Mouse (Mus musculus) heart, adult 8-10 months (tissue): ENCODE data around the gene Sec14l3. TPM values are rescaled to one million over a fixed set of nuclear protein-coding genes. Genes with fewer than 3 reads are reported as not detected.

Experiments
- DNase-seq: peaks from one replicate; pipeline ENCODE4 v3.0.0; 2022; ENCODE audit warnings: low spot score
- total RNA-seq, 4 experiments: library from RNA; stranded (reverse); gene quantifications; 2 replicates each; pipeline ENCODE4 v1.2.4; 2022

Gene Sec14l3
- total RNA-seq, 4 experiments from 2014 or later = 1.6 TPM; not detected in 3

GRCm38 (mm10) chr11:4060866-4061575, 3.6 kb upstream of the Sec14l3 start:
- DNase-seq = no peak

- DNase-seq = no peak
These were observed 2.1 kb upstream of the Sec14l3 start for GRCm38 (mm10) chr11:4062523-4062922.

- no peak for DNase-seq
These were observed 1.7 kb upstream of the Sec14l3 start for GRCm38 (mm10) chr11:4062981-4063380.

- no peak for DNase-seq
These were observed 5.0 kb downstream of the Sec14l3 start for GRCm38 (mm10) chr11:4069664-4070063.

GRCm38 (mm10) chr11:4076633-4077032, 12.0 kb downstream of the Sec14l3 start:
- DNase-seq = no peak

- DNase-seq = no peak
These were observed 13.8 kb downstream of the Sec14l3 start for GRCm38 (mm10) chr11:4078267-4078933.

- DNase-seq = no peak
These were observed 15.6 kb downstream of the Sec14l3 start for GRCm38 (mm10) chr11:4080219-4080618.

- DNase-seq = peak; percentile 73
These were observed 18.9 kb downstream of the Sec14l3 start for GRCm38 (mm10) chr11:4083316-4084078.

GRCm38 (mm10) chr11:4086246-4086645, 21.6 kb downstream of the Sec14l3 start:
- DNase-seq = no peak

- DNase-seq = no peak
These were observed 22.6 kb downstream of the Sec14l3 start for GRCm38 (mm10) chr11:4087267-4087666.

GRCm38 (mm10) chr11:4093459-4094377, 29.1 kb downstream of the Sec14l3 start:
- DNase-seq = no peak

- peak; percentile 48 for DNase-seq
These were observed 29.9 kb downstream of the Sec14l3 start for GRCm38 (mm10) chr11:4094378-4095170.

- peak; percentile 64 for DNase-seq
These were observed 30.8 kb downstream of the Sec14l3 start, which contains the start of gene Mtfp1 for GRCm38 (mm10) chr11:4095171-4096053. Gene Mtfp1, minus strand, starts transcription at chr11:4095445.

- DNase-seq = peak; percentile 99
These were observed 31.7 kb downstream of the Sec14l3 start for GRCm38 (mm10) chr11:4096054-4096984.

GRCm38 (mm10) chr11:4097091-4097621, 32.5 kb downstream of the Sec14l3 start:
- DNase-seq = peak; percentile 16

GRCm38 (mm10) chr11:4098120-4098519, 33.5 kb downstream of the Sec14l3 start:
- no peak for DNase-seq

GRCm38 (mm10) chr11:4098816-4099215, 34.2 kb downstream of the Sec14l3 start:
- DNase-seq = no peak

- no peak for DNase-seq
These were observed 34.8 kb downstream of the Sec14l3 start for GRCm38 (mm10) chr11:4099447-4099846.
